Mouse (Mus musculus) E14TG2a.4 (cell line): ENCODE measurements at regions not wholly inside any gene's neighbourhood (a gene's known extent, or its start where the extent isn't known, plus 50 kb on each side); places are given as distances from the start of the nearest gene placed in this dataset.

ENCODE experiments used
- CTCF ChIP-seq: conservative IDR thresholded peaks from 2 replicates; pipeline ENCODE4 v1.5.1; 2014; ENCODE audit warnings: low read length
- NANOG ChIP-seq: IDR thresholded peaks from 2 replicates; pipeline ENCODE4 v1.6.1; 2014; ENCODE audit warnings: borderline replicate concordance, low read length, mixed read lengths
- POU5F1 ChIP-seq: IDR thresholded peaks from 2 replicates; pipeline ENCODE4 v1.6.1; 2014; ENCODE audit warnings: low read length, borderline replicate concordance

GRCm38 (mm10) chr12:5997366-5997765 is 621.9 kb upstream of the Klhl29 start:
- TF ChIP-seq CTCF, result no peak
- no peak for TF ChIP-seq POU5F1
- no peak for TF ChIP-seq NANOG
